Mouse (Mus musculus) liver, adult 2 months (tissue): ENCODE measurements around the gene Lrsam1. TPM values are rescaled to one million over a fixed set of nuclear protein-coding genes. Genes with fewer than 3 reads are reported as not detected.

Experiments
- DNase-seq: peaks from one replicate; pipeline ENCODE4 v3.0.0-alpha.2; 2011; ENCODE audit warnings: low read depth, low spot score; ENCODE audit errors: extremely low read depth
- H3K27ac ChIP-seq: fragments of 200-500 bp; replicated peaks from 2 replicates; pipeline ENCODE4 v1.5.1; 2012; ENCODE audit warnings: low read depth, mild to moderate bottlenecking, control low read depth, inconsistent platforms, low read length; ENCODE audit not compliant: insufficient read depth
- H3K27me3 ChIP-seq: fragments of 200-500 bp; 2 replicates; pipeline ENCODE4 v1.6.1; 2012; ENCODE audit warnings: mild to moderate bottlenecking, moderate library complexity, low read length, inconsistent platforms; ENCODE audit not compliant: control insufficient read depth, insufficient read depth
- H3K36me3 ChIP-seq: fragments of 200-500 bp; 2 replicates; pipeline ENCODE4 v1.6.1; 2012; ENCODE audit warnings: low read length, inconsistent platforms; ENCODE audit not compliant: control insufficient read depth, insufficient read depth
- H3K4me1 ChIP-seq: fragments of 200-500 bp; 2 replicates; pipeline ENCODE4 v1.6.1; 2011; ENCODE audit warnings: low read length; ENCODE audit not compliant: control insufficient read depth, insufficient read depth
- H3K4me3 ChIP-seq: fragments of 200-500 bp; 2 replicates; pipeline ENCODE4 v1.5.1; 2011; ENCODE audit warnings: low read depth, mild to moderate bottlenecking, control low read depth, low read length, moderate library complexity; ENCODE audit not compliant: insufficient read depth
- H3K79me2 ChIP-seq: fragments of 200-500 bp; 2 replicates; pipeline ENCODE4 v1.6.1; 2012; ENCODE audit warnings: inconsistent platforms, mild to moderate bottlenecking, low read length, moderate library complexity; ENCODE audit not compliant: control insufficient read depth, insufficient read depth
- H3K9ac ChIP-seq: fragments of 200-500 bp; 2 replicates; pipeline ENCODE4 v1.6.1; 2012; ENCODE audit warnings: low read depth, mild to moderate bottlenecking, control low read depth, inconsistent platforms, low read length
- CTCF ChIP-seq: fragments of 200-500 bp; IDR thresholded peaks from 2 replicates; pipeline ENCODE4 v1.5.1; 2011; ENCODE audit warnings: low read depth, low read length, control low read depth
- POLR2A ChIP-seq: fragments of 200-500 bp; IDR thresholded peaks from 2 replicates; pipeline ENCODE4 v1.6.1; 2011; ENCODE audit warnings: low read length, control low read depth; ENCODE audit not compliant: insufficient read depth; ENCODE audit errors: extremely low read depth
- WGBS: fragments of 180-500 bp; shearing (Covaris S2); methylation state at CpG from one replicate; pipeline ENCODE4 v1.1.7; 2018; 5-methylcytosine and 5-hydroxymethylcytosine counted together
- polyA plus RNA-seq: library from polyadenylated mRNA; depleted of rRNA; stranded (reverse); fragments of >200 nt; gene quantifications from 2 replicates; pipeline ENCODE4 v1.2.3, GENCODE M21; 2012
- total RNA-seq: library from RNA; depleted of rRNA; stranded (reverse); fragments of >200 nt; gene quantifications from 2 replicates; pipeline ENCODE4 v1.2.3, GENCODE M21; 2014

The Lrsam1 gene
- total and polyA plus RNA-seq, 2 experiments = 6.0 to 9.7 TPM

GRCm38 (mm10) chr2:32997081-32997480 lies 35.7 kb upstream of the Lrsam1 start:
- WGBS = 74% methylated on average over 6 of the region's 6 CpGs
- no peak overlapping the region for H3K27ac ChIP-seq
- H3K9ac ChIP-seq = no peak overlapping the region
- no peaks in the 10 kb centered on the region for H3K79me2 ChIP-seq
- H3K4me3 ChIP-seq = no peak overlapping the region
- no peaks in the 10 kb centered on the region for H3K4me1 ChIP-seq
- no peaks in the 10 kb centered on the region for H3K27me3 ChIP-seq
- no peaks in the 10 kb centered on the region for H3K36me3 ChIP-seq
- TF ChIP-seq CTCF (no peak), POLR2A (no peak)
- DNase-seq = no peak

DNA sequence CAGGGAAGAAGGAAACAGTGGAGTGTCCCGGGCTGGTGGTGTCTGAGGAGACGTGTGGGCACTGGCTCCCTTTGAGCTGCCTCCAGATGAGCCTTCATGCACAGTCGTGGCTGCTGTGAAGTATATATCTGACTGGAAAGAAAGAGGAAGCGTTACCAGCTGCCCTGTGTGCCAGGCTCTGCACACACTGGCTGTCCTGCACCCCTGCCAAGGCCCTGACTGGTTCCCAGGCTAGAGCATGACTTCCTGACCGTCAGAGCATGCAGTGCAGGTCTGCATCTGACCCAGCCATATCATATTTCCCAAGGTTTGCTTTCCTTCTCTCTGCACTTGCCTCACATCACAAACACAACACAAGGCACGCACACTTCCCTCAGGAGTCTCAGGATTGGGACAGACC lies 30.7 kb upstream of the Lrsam1 start:
- no peaks in the 10 kb centered on the region for H3K4me1 ChIP-seq
- no peaks in the 10 kb centered on the region for H3K36me3 ChIP-seq
- TF ChIP-seq POLR2A (no peak), CTCF (no peak)
- no peaks in the 10 kb centered on the region for H3K27me3 ChIP-seq
- WGBS = 70% methylated on average over 6 of the region's 6 CpGs
- H3K27ac ChIP-seq = no peak overlapping the region
- no peak overlapping the region for H3K4me3 ChIP-seq
- no peaks in the 10 kb centered on the region for H3K79me2 ChIP-seq
- no peak overlapping the region for H3K9ac ChIP-seq
- no peak for DNase-seq

DNA sequence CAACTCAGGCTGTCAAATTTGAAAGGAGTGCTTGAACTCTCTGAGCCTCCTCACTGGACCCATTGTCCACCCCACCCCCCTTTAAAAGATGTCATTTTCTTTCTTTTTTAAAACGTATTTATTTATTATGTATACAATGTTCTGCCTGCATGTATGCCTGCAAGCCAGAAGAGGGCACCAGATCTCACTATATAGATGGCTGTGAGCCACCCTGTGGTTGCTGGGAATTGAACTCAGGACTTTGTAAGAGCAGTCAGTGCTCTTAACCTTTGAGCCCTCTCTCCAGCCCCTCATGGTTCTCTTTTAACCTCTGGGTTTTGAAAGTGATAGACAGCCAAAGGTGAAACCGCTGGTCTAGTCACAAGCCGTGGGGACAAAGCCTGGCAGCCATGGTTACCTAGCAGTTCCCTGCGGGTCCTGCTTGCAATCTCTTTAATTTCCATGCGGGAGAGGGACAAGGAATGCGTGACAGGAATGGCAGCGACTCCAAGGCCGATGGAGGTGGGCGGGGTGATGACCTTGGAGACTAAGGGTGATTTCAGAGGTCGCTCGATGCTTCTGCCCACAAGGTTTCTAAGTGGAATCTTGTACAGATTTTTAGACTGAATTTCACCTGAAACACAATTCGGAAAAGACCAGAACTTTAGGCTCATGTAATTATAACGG lies 28.9 kb upstream of the Lrsam1 start:
- Histone ChIP-seq H3K9ac (no peak overlapping the region), H3K79me2 (no peaks in the 10 kb centered on the region), H3K36me3 (no peaks in the 10 kb centered on the region), H3K27me3 (no peaks in the 10 kb centered on the region), H3K4me3 (no peak overlapping the region), H3K27ac (no peak overlapping the region), H3K4me1 (no peaks in the 10 kb centered on the region)
- WGBS = 64% methylated on average over 13 of the region's 13 CpGs
- TF ChIP-seq POLR2A (no peak), CTCF (no peak)
- DNase-seq = peak; percentile 6

- TF ChIP-seq POLR2A = no peak
- TF ChIP-seq CTCF = no peak
- Histone ChIP-seq H3K27ac (no peak overlapping the region), H3K27me3 (no peaks in the 10 kb centered on the region), H3K4me3 (no peak overlapping the region), H3K79me2 (no peaks in the 10 kb centered on the region), H3K36me3 (no peaks in the 10 kb centered on the region), H3K9ac (no peak overlapping the region), H3K4me1 (no peaks in the 10 kb centered on the region)
- no peak for DNase-seq
- WGBS = 51% methylated on average over 3 of the region's 3 CpGs
Observed at GRCm38 (mm10) chr2:32989376-32989775, 28.0 kb upstream of the Lrsam1 start.

DNA sequence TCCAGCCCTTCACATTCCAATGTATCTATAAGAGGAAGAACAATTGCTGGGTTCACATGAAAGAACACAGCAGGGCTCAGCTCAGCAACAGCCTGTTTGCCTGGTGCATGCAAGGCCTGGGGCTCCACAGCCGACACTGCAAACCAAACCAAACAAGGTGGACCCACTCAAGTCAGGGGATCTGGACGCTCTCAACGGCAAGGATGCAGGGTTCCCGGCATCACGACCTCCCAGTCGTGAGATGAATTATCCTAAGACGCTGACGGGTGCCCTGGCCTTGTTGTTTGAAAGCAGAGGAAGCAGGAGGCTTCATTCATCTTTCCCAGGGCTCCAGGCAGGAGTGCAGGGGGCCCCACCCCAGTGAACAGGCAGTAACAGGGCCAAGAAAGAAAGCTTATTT lies 24.4 kb upstream of the Lrsam1 start:
- no peak for DNase-seq
- Histone ChIP-seq H3K79me2 (no peaks in the 10 kb centered on the region), H3K36me3 (no peaks in the 10 kb centered on the region), H3K9ac (no peak overlapping the region), H3K4me3 (no peak overlapping the region), H3K4me1 (peaks cover 12% of the 10 kb centered on the region), H3K27ac (no peak overlapping the region), H3K27me3 (no peaks in the 10 kb centered on the region)
- TF ChIP-seq POLR2A (no peak), CTCF (no peak)
- WGBS = 80% methylated on average over 8 of the region's 8 CpGs

GRCm38 (mm10) chr2:32983617-32984016 lies 22.2 kb upstream of the Lrsam1 start:
- Histone ChIP-seq H3K4me3 (no peak overlapping the region), H3K9ac (no peak overlapping the region), H3K4me1 (peaks cover 12% of the 10 kb centered on the region), H3K36me3 (no peaks in the 10 kb centered on the region), H3K27me3 (no peaks in the 10 kb centered on the region), H3K79me2 (no peaks in the 10 kb centered on the region), H3K27ac (no peak overlapping the region)
- 15% methylated on average over 6 of the region's 6 CpGs for WGBS
- peak; percentile 51 for DNase-seq
- TF ChIP-seq CTCF (no peak), POLR2A (no peak)
